Mouse (Mus musculus): ENCODE measurements around the gene Esm1.

Esm1 gene

DNA sequence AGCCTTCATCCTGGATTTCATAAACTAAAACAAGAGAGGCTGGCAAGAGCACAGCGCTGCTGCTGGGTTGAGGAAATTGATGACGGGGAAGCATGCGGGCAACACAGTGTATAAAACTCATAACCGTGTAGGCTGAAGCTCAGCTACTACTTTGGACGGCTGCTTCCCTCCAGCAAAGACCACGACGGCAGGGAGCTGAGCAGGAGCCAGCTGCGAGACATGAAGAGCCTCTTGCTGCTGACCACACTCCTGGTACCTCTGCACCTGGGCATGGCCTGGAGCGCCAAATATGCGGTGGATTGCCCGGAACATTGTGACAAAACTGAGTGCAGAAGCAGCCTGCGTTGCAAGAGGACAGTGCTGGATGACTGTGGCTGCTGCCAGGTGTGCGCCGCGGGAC, at the start of gene Esm1:
Gene Esm1 (plus strand): TSS at position 36 of the 400 bp plus-strand sequence.
- no peak for DNase-seq (ENCODE audit: low spot score)

GRCm38 (mm10) chr13:113164252-113165005, 45.0 kb upstream of the Esm1 start:
- no peak for DNase-seq (ENCODE audit: low spot score)

DNA sequence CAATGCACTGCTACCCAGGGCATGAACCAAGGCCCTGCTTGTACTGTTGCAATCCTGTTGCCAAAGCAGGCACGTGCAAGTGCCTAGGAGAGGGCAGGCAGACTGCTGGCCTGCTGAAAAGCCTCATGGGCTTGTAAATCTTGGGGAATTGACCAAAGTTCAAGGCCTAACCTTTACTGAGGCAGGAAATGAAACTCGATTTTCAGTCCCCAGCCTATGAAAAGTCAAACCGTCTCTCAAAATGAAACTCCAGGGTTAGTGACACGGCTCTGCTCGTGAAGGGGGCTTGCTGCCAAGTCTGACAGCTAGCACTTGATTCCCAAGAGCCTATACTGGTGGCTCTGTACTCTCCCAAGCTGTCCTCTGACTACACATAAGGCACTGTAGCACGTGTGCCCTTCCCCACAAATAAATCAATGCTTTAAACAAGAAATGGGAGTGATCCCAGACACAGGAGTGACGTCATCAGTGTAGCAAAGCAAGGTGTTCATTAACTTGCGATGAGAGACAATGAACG, 41.4 kb upstream of the Esm1 start:
- no peak for DNase-seq (ENCODE audit: low spot score)

DNA sequence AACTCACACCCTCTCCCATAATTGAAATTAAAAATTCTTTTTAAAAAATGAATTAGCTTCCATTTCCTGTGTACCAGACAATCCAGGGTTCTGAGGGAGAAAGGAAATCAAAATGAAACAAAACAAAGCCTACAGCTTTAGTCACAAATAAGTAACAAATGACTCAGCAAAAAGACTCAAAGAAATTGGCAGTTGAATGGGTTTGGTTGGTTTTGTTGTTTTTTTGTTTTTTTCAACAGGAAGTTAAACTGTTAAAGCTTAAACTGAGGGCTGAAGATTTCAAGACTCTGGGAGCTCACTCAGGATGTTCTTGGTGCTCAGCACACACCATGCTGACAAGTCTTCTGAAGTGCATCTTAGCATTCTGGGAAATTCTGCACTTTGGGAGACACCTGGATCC, 39.2 kb upstream of the Esm1 start:
- no peak for DNase-seq (ENCODE audit: low spot score)

DNA sequence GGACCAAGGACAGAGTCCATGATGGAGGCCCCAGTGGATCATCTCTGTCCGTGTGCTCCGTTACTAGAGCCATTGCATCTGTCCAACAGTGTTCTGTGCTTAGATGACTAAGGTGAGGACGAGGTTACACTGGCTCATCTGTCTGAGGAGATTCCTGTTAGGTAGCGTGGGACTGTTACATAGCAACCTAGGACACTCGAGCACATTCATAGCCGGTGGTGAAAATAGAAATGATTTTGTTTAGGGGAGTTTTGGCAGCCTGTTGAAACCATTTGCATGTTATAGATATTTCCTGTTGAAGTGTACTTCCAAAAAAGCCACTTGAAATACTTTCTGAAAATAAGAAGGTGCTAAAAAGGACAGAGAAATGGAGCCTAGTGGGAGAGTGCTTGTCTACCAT, 35.3 kb upstream of the Esm1 start:
- DNase-seq (ENCODE audit: low spot score): no peak

- no peak for DNase-seq (ENCODE audit: low spot score)
These were observed 26.1 kb upstream of the Esm1 start for GRCm38 (mm10) chr13:113183310-113183709.

- DNase-seq (ENCODE audit: low spot score): no peak
These were observed 25.7 kb upstream of the Esm1 start for GRCm38 (mm10) chr13:113183720-113184119.

DNA sequence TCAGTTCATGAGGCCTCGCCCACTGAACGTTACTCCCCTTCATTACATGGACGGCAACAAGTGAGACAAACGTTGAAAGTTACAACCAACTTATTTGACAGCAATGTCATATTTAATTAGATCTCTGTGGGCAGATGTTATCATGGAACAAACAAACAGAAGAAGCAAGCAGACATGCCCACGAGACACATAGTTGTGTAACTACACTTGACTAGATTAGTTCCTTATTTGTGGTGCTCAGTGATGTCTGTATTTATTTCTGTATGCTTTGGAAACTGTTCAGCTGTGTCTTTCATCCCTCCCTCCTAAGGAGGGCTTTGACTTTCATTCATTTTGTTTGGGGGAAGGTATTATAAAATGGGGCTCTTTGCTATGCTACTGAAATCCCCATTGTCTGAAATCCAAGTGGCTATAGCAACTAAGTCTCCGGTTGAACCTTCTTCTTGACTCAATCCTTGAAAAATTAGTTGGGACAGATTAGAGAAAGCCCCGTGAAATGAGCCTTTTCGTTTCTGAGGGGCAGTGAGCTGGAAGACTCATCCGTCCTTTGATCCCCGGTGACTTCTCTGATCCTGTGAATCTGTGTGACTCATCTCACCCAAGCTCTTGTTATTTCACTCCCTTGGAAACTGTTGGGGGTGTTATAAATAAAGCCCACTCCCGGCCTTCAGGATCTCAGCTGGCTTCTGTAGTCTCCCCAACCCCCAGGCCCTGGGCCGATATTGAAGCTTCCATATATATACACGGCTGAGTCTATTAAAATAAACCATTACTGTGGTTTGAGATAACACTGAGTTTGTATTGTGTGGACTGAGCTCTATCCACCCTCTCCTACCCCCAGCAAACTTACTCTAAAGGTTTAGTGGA, 12.4 kb upstream of the Esm1 start:
- DNase-seq (ENCODE audit: low spot score): no peak

GRCm38 (mm10) chr13:113197872-113198502, 11.5 kb upstream of the Esm1 start:
- peak; percentile 19 for DNase-seq (ENCODE audit: low spot score)

DNA sequence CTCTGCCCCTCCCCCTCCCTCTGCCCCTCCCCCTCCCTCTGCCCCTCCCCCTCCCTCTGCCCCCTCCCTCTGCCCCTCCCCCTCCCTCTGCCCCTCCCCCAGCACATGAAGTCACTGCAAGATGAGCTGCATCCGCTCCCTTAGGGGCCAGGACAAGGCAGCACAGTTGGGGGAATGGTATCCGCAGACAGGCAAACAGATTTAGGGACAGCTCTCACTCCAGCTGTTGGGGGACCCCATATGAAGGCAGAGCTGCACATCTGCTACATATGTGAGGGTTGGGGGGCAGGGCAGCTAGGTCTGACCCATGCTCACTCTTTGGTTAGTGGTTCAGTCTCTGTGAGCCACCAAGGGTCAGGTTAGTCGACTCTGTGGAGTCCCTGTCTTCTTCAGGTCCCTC, 10.1 kb upstream of the Esm1 start:
- DNase-seq (ENCODE audit: low spot score): no peak

DNA sequence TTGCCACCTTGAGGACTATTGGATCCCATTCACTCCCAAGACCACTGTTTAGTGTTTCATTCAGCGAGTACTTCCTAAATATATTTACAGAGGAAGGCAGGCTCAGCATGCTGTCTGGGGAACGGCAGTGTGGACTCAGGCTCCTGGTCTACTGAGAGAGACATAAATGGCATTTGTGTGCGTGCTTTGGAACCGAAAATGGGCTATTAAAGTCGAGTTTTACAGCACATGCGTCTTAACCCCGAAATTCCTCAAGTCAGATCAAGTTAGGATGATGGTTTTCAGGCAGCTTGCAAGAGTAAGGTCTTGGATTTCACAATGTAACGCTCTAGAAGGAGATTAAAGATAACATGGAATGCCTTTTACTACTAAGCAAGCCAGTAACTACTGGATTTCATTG, 8.7 kb upstream of the Esm1 start:
- DNase-seq (ENCODE audit: low spot score): no peak

DNA sequence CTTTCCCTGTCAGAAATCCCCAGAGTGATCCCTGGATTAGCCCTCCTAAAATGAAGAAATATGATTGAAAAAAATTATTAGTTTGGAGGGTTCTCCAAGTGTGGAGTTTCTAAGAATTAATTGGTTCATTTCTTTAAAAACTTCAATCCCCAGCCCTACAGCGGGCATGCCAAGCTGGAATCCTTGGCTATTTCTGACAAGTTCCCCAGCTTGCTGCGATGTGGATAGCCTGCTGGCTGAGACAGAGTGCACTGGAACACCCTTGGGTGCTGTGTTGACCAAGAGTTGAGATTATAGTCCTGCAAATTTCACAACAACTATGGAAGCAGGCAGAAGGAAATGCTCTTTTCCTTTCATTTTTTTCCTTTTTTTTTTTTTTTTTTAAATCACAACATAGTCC, 7.8 kb upstream of the Esm1 start:
- no peak for DNase-seq (ENCODE audit: low spot score)

DNA sequence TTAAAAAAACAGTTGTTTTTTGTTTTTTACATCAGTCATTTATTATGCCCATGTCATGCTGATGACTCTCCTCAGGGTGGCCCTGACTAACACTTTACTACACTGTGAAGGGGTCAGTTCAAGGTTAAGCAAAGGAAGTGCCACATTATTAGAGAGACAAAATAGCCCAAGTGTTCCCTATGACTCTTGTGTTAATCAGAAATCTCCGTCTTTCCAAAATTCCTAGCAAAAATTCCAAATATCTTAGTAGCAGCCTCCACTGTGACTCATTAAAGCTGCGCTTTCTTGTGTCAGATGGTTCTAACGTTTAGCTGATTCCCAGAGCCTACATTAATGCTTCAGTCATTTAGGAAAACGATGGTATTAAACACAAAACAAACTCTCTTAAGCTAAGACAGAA, 7.3 kb upstream of the Esm1 start:
- no peak for DNase-seq (ENCODE audit: low spot score)

GRCm38 (mm10) chr13:113203146-113203545, 6.3 kb upstream of the Esm1 start:
- no peak for DNase-seq (ENCODE audit: low spot score)

- DNase-seq (ENCODE audit: low spot score): no peak
These were observed 4.1 kb upstream of the Esm1 start for GRCm38 (mm10) chr13:113205346-113205745.

DNA sequence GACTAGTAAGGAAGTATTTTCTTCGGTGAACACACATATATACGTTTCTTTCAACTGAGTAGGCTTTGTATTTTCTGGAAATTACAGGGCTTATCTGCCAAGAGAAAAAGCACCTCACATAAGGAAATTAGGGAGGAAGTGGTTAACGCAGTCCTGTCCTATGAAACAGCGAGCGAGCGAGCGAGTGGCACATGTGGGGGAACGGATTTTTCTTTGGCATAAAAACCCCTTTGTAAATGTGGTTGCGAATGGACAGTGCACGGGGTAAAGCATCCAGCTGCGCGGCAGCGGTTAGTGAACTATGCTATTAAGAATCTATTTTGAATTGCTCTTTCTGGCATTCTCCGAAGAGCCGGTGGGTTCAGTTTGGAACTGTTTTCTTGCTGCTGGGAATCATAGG, 1.9 kb downstream of the Esm1 start:
- DNase-seq (ENCODE audit: low spot score): no peak

GRCm38 (mm10) chr13:113212401-113212800, 2.9 kb downstream of the Esm1 start:
- DNase-seq (ENCODE audit: low spot score): no peak

DNA sequence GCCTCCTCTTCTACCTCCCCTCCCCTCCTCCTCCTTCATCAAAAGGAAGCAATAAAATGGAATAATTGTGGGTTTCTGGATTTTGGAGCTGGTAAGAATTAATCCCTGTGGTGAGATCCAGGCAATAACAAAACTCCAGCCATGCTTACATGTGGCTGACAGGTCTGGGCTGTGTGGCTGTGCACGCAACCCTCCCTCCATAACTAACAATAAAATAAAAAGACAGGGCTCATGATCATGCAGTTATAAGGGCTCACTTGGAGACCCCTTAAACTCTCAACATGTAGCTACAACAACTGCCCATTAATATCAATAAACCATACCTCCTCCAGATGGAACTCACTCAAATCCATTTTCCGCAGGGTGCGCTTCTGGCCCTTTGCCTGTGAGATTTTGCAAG, 4.4 kb downstream of the Esm1 start:
- DNase-seq (ENCODE audit: low spot score): no peak

DNA sequence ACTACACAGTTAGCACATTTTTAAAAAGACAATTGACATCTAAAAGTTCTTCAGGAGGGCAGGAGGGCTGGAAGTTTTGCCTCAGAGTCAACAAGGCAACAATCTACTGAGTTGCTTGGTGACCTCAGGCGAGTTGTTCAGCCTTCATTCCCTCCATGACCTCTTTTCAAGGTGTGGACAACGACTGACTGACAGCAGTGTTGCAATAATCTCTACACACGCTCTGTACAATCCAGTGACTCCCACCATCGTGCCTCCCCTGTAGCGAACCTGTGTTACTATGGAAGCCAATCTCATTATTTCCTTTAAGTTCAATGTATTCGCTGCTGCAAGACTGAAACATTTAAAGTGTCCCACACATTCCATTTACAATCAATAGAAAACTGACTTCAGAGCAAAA, 12.4 kb downstream of the Esm1 start:
- DNase-seq (ENCODE audit: low spot score): no peak

- DNase-seq (ENCODE audit: low spot score): no peak
These were observed 14.6 kb downstream of the Esm1 start for GRCm38 (mm10) chr13:113224105-113224504.

- no peak for DNase-seq (ENCODE audit: low spot score)
These were observed 16.4 kb downstream of the Esm1 start, which contains the start of gene Gzmk for GRCm38 (mm10) chr13:113225811-113226210. Gzmk (minus strand) TSS chr13:113225908.

- no peak for DNase-seq (ENCODE audit: low spot score)
These were observed 17.6 kb downstream of the Esm1 start for GRCm38 (mm10) chr13:113227076-113227475.

Measured in T-cell, adult 2 months (primary cell).